Mouse (Mus musculus) neural tube, embryonic 15.5 days (tissue): ENCODE measurements around the gene Hcn4. TPM values are rescaled to one million over a fixed set of nuclear protein-coding genes. Genes with fewer than 3 reads are reported as not detected.

Experiments
- ATAC-seq: fragments of 200-750 bp; cut with Nextera tagmentation; 2 replicates; pipeline ENCODE4 v1.8.0; 2017; ENCODE audit warnings: mild to moderate bottlenecking, moderate TSS enrichment, moderate library complexity; ENCODE audit not compliant: low FRiP score
- H3K27ac ChIP-seq: fragments of 300-500 bp; sonication (generic); replicated peaks from 2 replicates; pipeline ENCODE4 v1.5.1; 2015; ENCODE audit warnings: mild to moderate bottlenecking, inconsistent platforms
- H3K27me3 ChIP-seq: fragments of 300-500 bp; sonication (generic); replicated peaks from 2 replicates; pipeline ENCODE4 v1.6.1; 2015; ENCODE audit warnings: inconsistent platforms
- H3K36me3 ChIP-seq: fragments of 300-500 bp; sonication (generic); 2 replicates; pipeline ENCODE4 v1.6.1; 2015; ENCODE audit warnings: inconsistent platforms
- H3K4me1 ChIP-seq: fragments of 300-500 bp; sonication (generic); 2 replicates; pipeline ENCODE4 v1.6.1; 2015; ENCODE audit warnings: inconsistent platforms
- H3K4me2 ChIP-seq: fragments of 300-500 bp; sonication (generic); 2 replicates; pipeline ENCODE4 v1.6.1; 2015; ENCODE audit warnings: inconsistent platforms, mild to moderate bottlenecking, moderate library complexity
- H3K4me3 ChIP-seq: fragments of 300-500 bp; sonication (generic); replicated peaks from 2 replicates; pipeline ENCODE4 v1.5.1; 2015; ENCODE audit warnings: mild to moderate bottlenecking, inconsistent platforms
- H3K9ac ChIP-seq: fragments of 300-500 bp; sonication (generic); replicated peaks from 2 replicates; pipeline ENCODE4 v1.6.1; 2015; ENCODE audit warnings: mild to moderate bottlenecking, inconsistent platforms
- H3K9me3 ChIP-seq: fragments of 300-500 bp; sonication (generic); replicated peaks from 2 replicates; pipeline ENCODE4 v1.6.1; 2016; ENCODE audit warnings: inconsistent platforms
- WGBS: fragments of 180-500 bp; shearing (Covaris S2); methylation state at CpG from one replicate; pipeline ENCODE4 v1.1.7; 2015; ENCODE audit warnings: mixed read lengths; 5-methylcytosine and 5-hydroxymethylcytosine counted together
- polyA plus RNA-seq: library from polyadenylated mRNA; unstranded; fragments of >200 nt; fragmentation: Nextera tagmentation; extraction: Ambion mirVana; gene quantifications from 2 replicates; pipeline ENCODE4 v1.2.1, GENCODE M21; 2015

The Hcn4 gene
- polyA plus RNA-seq, 1 experiment from 2014 or later: 4.0 TPM

DNA sequence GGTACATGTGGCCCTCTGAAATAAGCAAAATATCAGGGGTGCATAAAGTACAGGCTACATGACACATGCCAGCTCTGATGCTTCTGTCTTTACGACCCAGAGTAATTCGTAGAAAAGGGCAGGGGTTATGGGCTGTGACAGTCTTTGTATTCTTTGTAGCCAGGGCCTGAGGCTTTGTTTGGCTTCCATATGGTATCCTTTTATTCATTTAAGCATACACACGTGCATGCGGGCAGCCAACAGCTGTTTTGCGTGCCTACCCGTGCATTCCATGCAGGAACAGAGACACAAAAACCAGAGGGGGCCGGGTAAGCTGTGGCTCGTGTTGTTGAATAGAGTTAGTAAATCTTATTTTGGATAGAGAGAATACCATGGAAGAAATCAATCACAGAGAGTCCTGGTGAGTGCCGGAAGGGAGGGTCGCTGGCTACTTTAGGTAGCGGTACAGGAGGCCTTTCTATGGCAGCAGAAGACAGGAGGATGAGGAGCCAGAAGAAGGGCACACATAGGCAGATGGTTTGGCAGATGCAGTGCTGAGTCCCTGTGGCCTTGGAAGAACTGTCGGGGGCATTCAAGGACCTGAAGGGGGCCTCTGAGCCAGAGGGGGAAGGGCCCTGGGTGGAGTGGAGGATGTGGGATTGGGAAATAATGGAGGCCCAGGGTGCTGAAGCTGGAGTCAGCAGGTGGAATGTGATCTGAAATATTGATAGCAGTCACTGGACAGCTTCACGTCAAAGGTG, 26.5 kb downstream of the Hcn4 start:
- Histone ChIP-seq H3K27ac (no peak overlapping the region), H3K36me3 (peaks cover 4% of the 10 kb centered on the region; the same call in 1 of the 2 replicates), H3K4me2 (no peak overlapping the region), H3K9me3 (no peaks in the 10 kb centered on the region), H3K9ac (no peak overlapping the region), H3K4me3 (no peak overlapping the region), H3K27me3 (no peaks in the 10 kb centered on the region), H3K4me1 (peaks cover 17% of the 10 kb centered on the region)
- 18% methylated on average over 13 of the region's 13 CpGs for WGBS
- ATAC-seq: no peak

- WGBS: 40% methylated on average over 3 of the region's 3 CpGs
Observed at GRCm38 (mm10) chr9:58854931-58855330, 31.7 kb downstream of the Hcn4 start.

DNA sequence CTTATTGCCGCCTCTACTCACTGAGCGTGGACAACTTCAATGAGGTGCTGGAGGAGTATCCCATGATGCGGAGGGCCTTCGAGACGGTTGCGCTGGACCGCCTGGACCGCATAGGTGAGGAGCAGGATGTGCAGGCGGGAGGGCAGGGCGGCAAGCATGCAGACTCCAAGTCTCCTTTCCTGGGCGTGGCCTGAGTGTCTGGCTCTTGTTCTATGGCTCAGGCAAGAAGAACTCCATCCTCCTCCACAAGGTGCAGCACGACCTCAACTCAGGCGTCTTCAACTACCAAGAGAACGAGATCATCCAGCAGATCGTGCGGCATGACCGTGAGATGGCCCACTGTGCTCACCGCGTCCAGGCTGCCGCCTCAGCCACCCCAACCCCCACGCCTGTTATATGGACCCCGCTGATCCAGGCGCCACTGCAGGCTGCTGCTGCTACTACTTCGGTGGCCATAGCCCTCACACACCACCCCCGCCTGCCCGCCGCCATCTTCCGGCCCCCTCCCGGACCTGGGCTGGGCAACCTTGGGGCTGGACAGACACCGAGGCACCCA, 35.9 kb downstream of the Hcn4 start:
- WGBS: 36% methylated on average over 30 of the region's 30 CpGs
- H3K4me1 ChIP-seq: peaks cover 15% of the 10 kb centered on the region
- H3K9ac ChIP-seq: no peak overlapping the region
- no peaks in the 10 kb centered on the region for H3K9me3 ChIP-seq
- H3K27me3 ChIP-seq: peaks cover 5% of the 10 kb centered on the region; the same call in 1 of the 2 replicates
- no peak overlapping the region for H3K4me3 ChIP-seq
- no peak for ATAC-seq
- peaks cover 28% of the 10 kb centered on the region for H3K36me3 ChIP-seq
- H3K4me2 ChIP-seq: peak overlapping the region; percentile 29
- no peak overlapping the region for H3K27ac ChIP-seq

More at GRCm38 (mm10) chr9:58854931-58855330, 31.7 kb downstream of the Hcn4 start:
- ATAC-seq: no peak
- no peak overlapping the region for H3K9ac ChIP-seq
- H3K9me3 ChIP-seq: no peaks in the 10 kb centered on the region
- peaks cover 28% of the 10 kb centered on the region for H3K36me3 ChIP-seq
- H3K4me2 ChIP-seq: no peak overlapping the region
- H3K27ac ChIP-seq: no peak overlapping the region
- peaks cover 5% of the 10 kb centered on the region; the same call in 1 of the 2 replicates for H3K27me3 ChIP-seq
- peaks cover 10% of the 10 kb centered on the region for H3K4me1 ChIP-seq
- no peak overlapping the region for H3K4me3 ChIP-seq

GRCm38 (mm10) chr9:58863826-58864225, 40.6 kb downstream of the Hcn4 start:
- Histone ChIP-seq H3K9me3 (no peaks in the 10 kb centered on the region), H3K27me3 (peaks cover 2% of the 10 kb centered on the region; the same call in 1 of the 2 replicates), H3K4me1 (peaks cover 15% of the 10 kb centered on the region), H3K4me2 (no peak overlapping the region), H3K9ac (no peak overlapping the region), H3K27ac (no peak overlapping the region), H3K36me3 (peaks cover 12% of the 10 kb centered on the region), H3K4me3 (no peak overlapping the region)
- WGBS: 23% methylated on average over 7 of the region's 7 CpGs
- ATAC-seq: no peak

- ATAC-seq: no peak
- WGBS: 82% methylated on average over 10 of the region's 10 CpGs
- H3K36me3 ChIP-seq: peaks cover 5% of the 10 kb centered on the region
Observed at GRCm38 (mm10) chr9:58871141-58871540, 47.9 kb downstream of the Hcn4 start.

DNA sequence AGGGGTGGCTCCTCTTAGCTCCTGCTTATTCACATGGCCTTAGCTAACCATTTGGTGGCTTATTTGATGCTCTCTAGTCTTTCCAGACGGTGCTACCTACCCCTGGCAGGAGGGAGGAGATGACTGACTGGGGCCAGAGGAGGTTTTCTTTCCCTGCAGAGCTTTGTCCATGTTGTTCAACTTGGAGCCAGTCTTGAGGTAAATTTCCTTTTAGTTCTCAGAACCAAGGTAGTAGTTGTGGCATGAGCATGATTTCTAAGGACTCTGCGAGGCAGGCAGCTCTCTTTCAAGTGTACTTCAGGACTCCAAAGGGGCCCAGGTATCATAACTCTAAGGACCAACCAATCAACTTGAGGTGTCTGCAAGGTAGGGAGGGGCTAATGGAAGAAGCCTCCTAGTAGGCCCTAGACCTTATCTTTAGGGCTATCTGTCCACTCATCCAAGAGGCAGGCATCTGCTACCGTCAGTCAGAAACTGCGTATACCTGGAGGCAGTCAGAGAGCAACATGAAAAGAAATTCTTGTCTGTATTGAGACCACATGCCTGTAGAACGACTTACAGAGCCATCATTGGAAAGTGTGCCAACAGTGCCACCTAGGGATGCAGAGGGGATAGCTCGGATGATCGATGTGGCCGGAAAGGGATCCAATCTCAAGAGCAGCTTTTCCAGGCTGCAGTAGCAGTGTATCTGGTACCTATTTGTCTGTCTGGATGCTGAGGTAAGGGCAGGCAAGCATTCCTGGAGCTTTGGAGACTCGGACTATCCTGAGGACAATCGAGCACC, 50.5 kb downstream of the Hcn4 start:
- Histone ChIP-seq H3K27me3 (no peaks in the 10 kb centered on the region), H3K4me1 (no peaks in the 10 kb centered on the region), H3K27ac (no peak overlapping the region), H3K9ac (no peak overlapping the region), H3K4me2 (no peak overlapping the region), H3K4me3 (no peak overlapping the region), H3K36me3 (peaks cover 23% of the 10 kb centered on the region), H3K9me3 (no peaks in the 10 kb centered on the region)
- peak; percentile 69 for ATAC-seq
- 48% methylated on average over 10 of the region's 10 CpGs for WGBS

More at GRCm38 (mm10) chr9:58871141-58871540, 47.9 kb downstream of the Hcn4 start:
- H3K4me3 ChIP-seq: no peak overlapping the region
- no peaks in the 10 kb centered on the region for H3K4me1 ChIP-seq
- no peak overlapping the region for H3K27ac ChIP-seq
- H3K9ac ChIP-seq: no peak overlapping the region
- no peaks in the 10 kb centered on the region for H3K9me3 ChIP-seq
- H3K4me2 ChIP-seq: no peak overlapping the region
- no peaks in the 10 kb centered on the region for H3K27me3 ChIP-seq

DNA sequence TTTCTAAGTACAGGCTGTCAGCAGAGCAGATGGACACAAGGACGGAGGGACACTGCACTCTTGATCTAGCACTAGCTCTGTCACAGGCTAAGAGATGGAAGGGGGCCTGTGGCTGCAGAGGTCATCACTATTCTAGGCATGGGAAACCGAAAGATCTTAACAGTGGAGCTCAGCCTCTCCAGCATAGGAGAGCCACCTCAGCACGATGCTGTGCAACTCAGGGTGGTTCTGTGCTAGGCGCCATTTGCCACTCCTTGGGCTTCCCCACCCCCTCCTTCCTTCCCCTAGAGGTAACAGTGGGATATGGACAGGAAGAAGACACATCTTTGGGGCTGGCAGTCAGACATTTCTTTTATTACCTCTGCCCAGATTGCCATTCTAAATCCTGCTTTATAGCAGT, 51.1 kb downstream of the Hcn4 start:
- ATAC-seq: no peak
- H3K9me3 ChIP-seq: no peaks in the 10 kb centered on the region
- H3K4me3 ChIP-seq: no peak overlapping the region
- no peak overlapping the region for H3K4me2 ChIP-seq
- H3K4me1 ChIP-seq: no peaks in the 10 kb centered on the region
- 82% methylated on average over 4 of the region's 4 CpGs for WGBS
- no peak overlapping the region for H3K27ac ChIP-seq
- no peaks in the 10 kb centered on the region for H3K27me3 ChIP-seq
- H3K36me3 ChIP-seq: peaks cover 23% of the 10 kb centered on the region
- no peak overlapping the region for H3K9ac ChIP-seq

GRCm38 (mm10) chr9:58875439-58875838, 52.2 kb downstream of the Hcn4 start:
- H3K9ac ChIP-seq: no peak overlapping the region

DNA sequence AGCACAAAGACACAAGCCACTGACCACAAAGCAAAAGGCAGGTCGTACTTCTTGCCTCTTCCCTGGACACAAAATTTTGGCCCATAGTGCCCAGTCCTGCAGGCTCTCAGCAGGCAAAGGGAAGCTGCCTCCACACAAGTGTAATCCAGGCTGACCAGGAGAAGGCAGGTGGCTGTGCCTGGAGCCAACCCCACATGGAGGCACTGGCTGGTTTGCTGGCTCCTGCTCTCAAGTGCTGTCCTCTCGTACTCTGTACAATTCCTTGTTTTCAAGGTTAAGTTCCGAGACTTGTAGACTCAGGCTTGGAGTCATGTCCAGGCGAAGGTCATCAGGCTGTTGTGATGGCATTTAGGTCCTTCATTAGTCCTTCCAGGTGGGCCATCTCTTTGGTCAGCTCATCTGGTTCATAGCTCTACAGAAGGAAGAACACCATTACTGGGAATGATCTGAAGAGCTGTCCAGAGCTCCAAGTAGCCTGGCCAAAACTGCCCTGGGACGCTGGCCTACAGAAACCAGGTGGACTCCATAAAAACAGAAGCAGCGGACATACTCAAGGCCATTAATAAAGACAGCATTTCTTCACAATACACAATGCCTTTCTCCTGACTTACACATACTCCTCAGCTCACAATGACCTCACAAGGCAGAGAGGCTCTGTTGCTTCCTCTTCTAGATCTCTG, 53.9 kb downstream of the Hcn4 start:
- Histone ChIP-seq H3K4me3 (no peak overlapping the region), H3K9ac (no peak overlapping the region), H3K27ac (no peak overlapping the region), H3K36me3 (peaks cover 39% of the 10 kb centered on the region), H3K4me2 (no peak overlapping the region), H3K4me1 (no peaks in the 10 kb centered on the region), H3K27me3 (no peaks in the 10 kb centered on the region), H3K9me3 (no peaks in the 10 kb centered on the region)
- ATAC-seq: no peak
- 95% methylated on average over 6 of the region's 6 CpGs for WGBS

More at GRCm38 (mm10) chr9:58875439-58875838, 52.2 kb downstream of the Hcn4 start:
- Histone ChIP-seq H3K4me3 (no peak overlapping the region), H3K36me3 (peaks cover 32% of the 10 kb centered on the region), H3K4me1 (no peaks in the 10 kb centered on the region), H3K9me3 (no peaks in the 10 kb centered on the region), H3K27me3 (no peaks in the 10 kb centered on the region), H3K4me2 (no peak overlapping the region), H3K27ac (no peak overlapping the region)
- WGBS: 97% methylated on average over 6 of the region's 6 CpGs
- ATAC-seq: no peak

GRCm38 (mm10) chr9:58879836-58880235, 56.6 kb downstream of the Hcn4 start:
- Histone ChIP-seq H3K36me3 (peaks cover 39% of the 10 kb centered on the region), H3K27ac (no peak overlapping the region), H3K9me3 (no peaks in the 10 kb centered on the region), H3K9ac (no peak overlapping the region), H3K4me3 (no peak overlapping the region), H3K4me2 (no peak overlapping the region), H3K4me1 (no peaks in the 10 kb centered on the region), H3K27me3 (no peaks in the 10 kb centered on the region)
- no peak for ATAC-seq
- 84% methylated on average over 1 of the region's 1 CpGs for WGBS

DNA sequence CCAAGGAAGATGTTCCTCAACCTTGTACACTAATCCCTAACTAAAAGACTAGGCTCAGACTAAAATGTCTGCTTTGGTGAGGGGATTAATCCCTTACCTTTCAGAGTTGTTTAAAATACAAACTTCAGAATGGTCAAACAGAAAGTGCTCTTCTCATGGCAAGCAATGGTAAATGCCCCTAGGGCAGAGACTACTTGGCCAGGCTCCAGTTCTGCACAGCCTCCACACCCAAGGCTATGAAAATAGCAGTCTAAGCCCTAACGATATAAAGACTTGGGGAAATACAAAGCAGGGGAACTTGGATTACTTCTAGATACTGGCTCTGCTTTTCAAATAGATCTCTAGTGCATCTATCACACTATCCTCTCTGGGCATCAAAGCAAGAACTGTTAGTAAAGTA, 59.5 kb downstream of the Hcn4 start:
- Histone ChIP-seq H3K9me3 (no peaks in the 10 kb centered on the region), H3K27me3 (no peaks in the 10 kb centered on the region), H3K4me2 (no peak overlapping the region), H3K4me1 (no peaks in the 10 kb centered on the region), H3K4me3 (no peak overlapping the region), H3K9ac (no peak overlapping the region), H3K27ac (no peak overlapping the region), H3K36me3 (peaks cover 32% of the 10 kb centered on the region)
- 60% methylated on average over 1 of the region's 1 CpGs for WGBS
- no peak for ATAC-seq
